Mouse (Mus musculus): ENCODE results near the gene Fam129a.

GRCm38 (mm10) chr1:151549794-151550193 is 21.2 kb upstream of the Fam129a start:
- no peak for TF ChIP-seq CTCF (IDR thresholded peaks at IDR 0.05; ENCODE audit: insufficient read depth, low read depth, low read length)
- TF ChIP-seq POLR2A (IDR thresholded peaks at IDR 0.05; ENCODE audit: insufficient read depth, low read depth, low read length), result no peak

Measured in olfactory bulb, adult 2 months (tissue).